Mouse (Mus musculus) hindbrain, embryonic 13.5 days (tissue): Measurements from ENCODE around the gene Atp6v0e2. TPM values are rescaled to one million over a fixed set of nuclear protein-coding genes. Genes with fewer than 3 reads are reported as not detected.

Source experiments
- ATAC-seq: fragments of 200-750 bp; cut with Nextera tagmentation; 2 replicates; pipeline ENCODE4 v1.8.0; 2017; ENCODE audit warnings: moderate TSS enrichment; ENCODE audit not compliant: low FRiP score
- H3K27ac ChIP-seq: fragments of 300-500 bp; sonication (generic); 2 replicates; pipeline ENCODE4 v1.5.1; 2015; ENCODE audit warnings: inconsistent platforms, mild to moderate bottlenecking, moderate library complexity
- H3K27me3 ChIP-seq: fragments of 300-500 bp; sonication (generic); 2 replicates; pipeline ENCODE4 v1.6.1; 2015; ENCODE audit warnings: mild to moderate bottlenecking, inconsistent platforms
- H3K36me3 ChIP-seq: fragments of 300-500 bp; sonication (generic); 2 replicates; pipeline ENCODE4 v1.6.1; 2015; ENCODE audit warnings: mild to moderate bottlenecking, inconsistent platforms
- H3K4me1 ChIP-seq: fragments of 300-500 bp; sonication (generic); replicated peaks from 2 replicates; pipeline ENCODE4 v1.6.1; 2015; ENCODE audit warnings: inconsistent platforms
- H3K4me2 ChIP-seq: fragments of 300-500 bp; sonication (generic); 2 replicates; pipeline ENCODE4 v1.6.1; 2015; ENCODE audit warnings: inconsistent platforms, mild to moderate bottlenecking, moderate library complexity
- H3K4me3 ChIP-seq: fragments of 300-500 bp; sonication (generic); 2 replicates; pipeline ENCODE4 v1.5.1; 2015; ENCODE audit warnings: mild to moderate bottlenecking, inconsistent platforms
- H3K9ac ChIP-seq: fragments of 300-500 bp; sonication (generic); 2 replicates; pipeline ENCODE4 v1.6.1; 2015; ENCODE audit warnings: mild to moderate bottlenecking, inconsistent platforms
- H3K9me3 ChIP-seq: fragments of 300-500 bp; sonication (generic); 2 replicates; pipeline ENCODE4 v1.6.1; 2016; ENCODE audit warnings: inconsistent platforms
- WGBS: fragments of 180-500 bp; shearing (Covaris S2); methylation state at CpG from one replicate; pipeline ENCODE4 v1.1.7; 2015; 5-methylcytosine and 5-hydroxymethylcytosine counted together
- polyA plus RNA-seq: library from polyadenylated mRNA; unstranded; fragments of >200 nt; fragmentation: Nextera tagmentation; extraction: Ambion mirVana; gene quantifications from 2 replicates; pipeline ENCODE4 v1.2.1, GENCODE M21; 2015

Atp6v0e2 gene
- polyA plus RNA-seq, 1 experiment from 2014 or later, result 184 TPM

GRCm38 (mm10) chr6:48566312-48566711 is 28.9 kb downstream of the Atp6v0e2 start:
- no peak overlapping the region for H3K27ac ChIP-seq
- H3K27me3 ChIP-seq, result no peaks in the 10 kb centered on the region
- H3K9ac ChIP-seq, result no peak overlapping the region
- H3K4me3 ChIP-seq, result no peak overlapping the region
- H3K4me2 ChIP-seq, result no peak overlapping the region
- ATAC-seq, result no peak
- WGBS, result 60% methylated on average over 5 of the region's 5 CpGs
- no peaks in the 10 kb centered on the region for H3K9me3 ChIP-seq
- peaks cover 20% of the 10 kb centered on the region; the same call in 1 of the 2 replicates for H3K4me1 ChIP-seq
- peaks cover 65% of the 10 kb centered on the region for H3K36me3 ChIP-seq

DNA sequence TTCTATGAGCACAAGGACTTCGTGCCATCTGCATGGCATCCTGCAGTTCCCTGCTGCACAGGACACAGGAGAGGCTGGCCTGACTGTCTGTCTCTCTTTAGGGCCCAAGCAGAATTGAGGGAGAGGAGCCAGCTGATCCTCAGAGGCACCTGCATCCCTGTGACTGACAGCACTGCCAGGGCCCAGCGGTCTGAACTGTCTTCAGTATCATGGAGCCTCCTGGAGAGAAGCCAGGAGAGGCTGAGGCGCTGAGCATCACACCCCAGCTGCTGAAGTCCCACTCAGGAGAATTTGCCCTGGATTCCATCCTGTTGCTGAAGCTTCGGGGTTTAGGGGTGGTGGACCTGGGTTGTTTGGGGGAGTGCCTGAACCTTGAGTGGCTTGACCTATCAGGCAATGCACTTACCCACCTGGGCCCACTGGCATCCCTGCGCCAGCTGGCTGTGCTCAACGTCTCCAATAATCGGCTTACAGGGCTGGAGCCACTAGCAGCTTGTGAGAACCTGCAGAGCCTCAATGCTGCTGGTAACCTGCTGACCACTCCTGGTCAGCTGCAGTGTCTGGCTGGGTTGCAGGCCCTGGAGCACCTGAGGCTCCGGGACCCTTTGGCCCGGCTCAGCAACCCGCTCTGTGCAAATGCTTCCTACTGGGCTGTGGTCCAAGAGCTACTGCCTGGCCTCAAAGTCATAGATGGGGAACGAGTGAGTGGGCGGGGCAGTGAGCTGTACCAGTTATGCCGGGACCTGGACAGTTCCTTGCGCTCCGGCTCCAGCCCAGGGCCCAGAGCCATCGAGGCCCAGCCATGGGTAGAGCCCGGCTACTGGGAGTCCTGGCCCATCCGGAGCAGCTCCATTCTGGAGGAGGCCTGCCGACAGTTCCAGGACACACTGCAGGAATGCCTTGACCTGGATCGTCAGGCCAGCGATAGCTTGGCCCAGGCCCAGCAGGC is 30.9 kb downstream of the Atp6v0e2 start:
- H3K4me2 ChIP-seq, result no peak overlapping the region
- H3K9me3 ChIP-seq, result no peaks in the 10 kb centered on the region
- peaks cover 60% of the 10 kb centered on the region for H3K36me3 ChIP-seq
- H3K9ac ChIP-seq, result peak overlapping the region; percentile 8; the same call in 1 of the 2 replicates
- H3K4me1 ChIP-seq, result peaks cover 20% of the 10 kb centered on the region; the same call in 1 of the 2 replicates
- H3K27me3 ChIP-seq, result no peaks in the 10 kb centered on the region
- 84% methylated on average over 21 of the region's 21 CpGs for WGBS
- no peak overlapping the region for H3K27ac ChIP-seq
- ATAC-seq, result 0 out of 2 replicates have a peak, but pooled peaks have one; percentile 36
- no peak overlapping the region for H3K4me3 ChIP-seq

DNA sequence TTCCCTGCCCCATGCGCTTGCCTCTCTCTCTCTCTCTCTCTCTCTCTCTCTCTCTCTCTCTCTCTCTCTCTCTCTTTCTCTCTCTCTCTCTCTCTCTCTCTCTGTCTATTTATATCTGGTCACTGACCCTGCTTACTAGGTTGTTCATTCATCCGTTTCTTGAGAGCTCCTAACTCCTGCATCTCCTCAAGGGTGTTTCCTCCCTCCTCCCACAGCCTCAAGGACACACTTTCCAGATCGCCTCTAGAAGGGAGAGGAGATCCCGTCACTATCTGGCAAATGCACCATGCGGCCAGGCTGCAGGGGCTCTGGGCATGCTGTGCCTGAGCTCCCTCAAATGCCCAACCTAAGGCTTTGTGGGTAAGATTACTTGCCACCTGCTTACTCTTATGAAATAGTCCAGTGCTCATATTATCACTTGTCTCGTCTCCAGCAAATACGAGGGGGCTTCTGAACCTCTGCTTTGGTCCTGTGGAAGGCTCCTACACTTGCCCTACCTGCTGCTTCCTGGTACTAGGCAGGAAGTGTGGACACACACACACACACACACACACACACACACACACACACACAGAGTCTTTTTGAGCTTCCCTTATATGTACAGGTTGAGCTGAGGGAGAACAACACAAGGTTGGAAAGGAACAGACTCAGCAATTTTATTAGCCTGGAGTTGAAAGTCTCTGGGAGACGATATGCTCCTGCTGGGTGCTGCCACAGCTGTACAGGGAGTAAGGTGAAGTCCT is 31.8 kb downstream of the Atp6v0e2 start:
- Histone ChIP-seq H3K9me3 (no peaks in the 10 kb centered on the region), H3K4me2 (no peak overlapping the region), H3K4me1 (peaks cover 20% of the 10 kb centered on the region; the same call in 1 of the 2 replicates), H3K27me3 (no peaks in the 10 kb centered on the region), H3K4me3 (no peak overlapping the region), H3K9ac (no peak overlapping the region), H3K27ac (no peak overlapping the region), H3K36me3 (peaks cover 51% of the 10 kb centered on the region)
- 84% methylated on average over 8 of the region's 8 CpGs for WGBS
- no peak for ATAC-seq

- ATAC-seq, result no peak
- no peak overlapping the region for H3K4me2 ChIP-seq
- H3K27me3 ChIP-seq, result no peaks in the 10 kb centered on the region
- 90% methylated on average over 5 of the region's 5 CpGs for WGBS
- peaks cover 26% of the 10 kb centered on the region for H3K36me3 ChIP-seq
- H3K27ac ChIP-seq, result no peak overlapping the region
- H3K4me1 ChIP-seq, result peaks cover 10% of the 10 kb centered on the region; the same call in 1 of the 2 replicates
- H3K9ac ChIP-seq, result no peak overlapping the region
- H3K9me3 ChIP-seq, result no peaks in the 10 kb centered on the region
- H3K4me3 ChIP-seq, result no peak overlapping the region
These were observed 34.6 kb downstream of the Atp6v0e2 start for GRCm38 (mm10) chr6:48572014-48572413.

DNA sequence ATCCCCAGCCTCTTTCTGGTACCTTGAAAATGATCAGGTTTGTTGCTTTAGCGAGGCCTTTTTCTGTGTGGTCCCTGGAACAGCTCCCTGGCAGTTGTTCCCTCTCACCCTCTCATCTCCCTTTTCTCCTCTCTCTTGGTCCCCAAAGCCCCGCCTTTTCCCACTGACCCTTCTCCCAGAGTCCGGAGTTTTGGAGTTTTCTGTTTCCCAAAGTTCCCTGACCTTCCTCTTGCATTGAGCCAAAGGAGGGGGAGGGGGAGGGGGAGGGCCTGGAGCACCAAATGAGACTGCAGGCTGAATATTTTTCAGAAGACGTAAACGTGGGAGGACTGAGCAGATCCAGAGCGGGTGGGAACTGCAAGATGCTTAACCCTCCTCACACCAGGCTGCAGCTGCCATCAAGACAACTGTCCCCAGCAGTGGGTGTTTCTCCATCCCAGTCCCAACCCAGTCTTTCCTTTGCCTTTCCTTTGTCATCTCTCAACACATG is 35.2 kb downstream of the Atp6v0e2 start, which contains the start of gene Rarres2:
TSS of gene Rarres2 (minus strand) at position 218 of the 490 bp plus-strand sequence.
- Histone ChIP-seq H3K27ac (no peak within 1 kb of the TSS), H3K36me3 (peaks cover 26% of the 10 kb centered on the region), H3K9me3 (no peaks in the 10 kb centered on the region), H3K9ac (no peak within 1 kb of the TSS), H3K27me3 (no peaks in the 10 kb centered on the region), H3K4me1 (peaks cover 10% of the 10 kb centered on the region; the same call in 1 of the 2 replicates), H3K4me2 (no peak within 1 kb of the TSS), H3K4me3 (no peak within 1 kb of the TSS)
- 30% methylated on average over 6 of the region's 6 CpGs for WGBS
- no peak for ATAC-seq

GRCm38 (mm10) chr6:48573280-48573679 is 35.9 kb downstream of the Atp6v0e2 start:
- ATAC-seq, result no peak
- Histone ChIP-seq H3K4me2 (no peak overlapping the region), H3K27me3 (no peaks in the 10 kb centered on the region), H3K4me3 (no peak overlapping the region), H3K9me3 (no peaks in the 10 kb centered on the region), H3K27ac (no peak overlapping the region), H3K36me3 (peaks cover 21% of the 10 kb centered on the region), H3K4me1 (0 out of 2 replicates have a peak, but pooled peaks cover 5% of the 10 kb centered on the region), H3K9ac (no peak overlapping the region)
- 74% methylated on average over 10 of the region's 10 CpGs for WGBS

DNA sequence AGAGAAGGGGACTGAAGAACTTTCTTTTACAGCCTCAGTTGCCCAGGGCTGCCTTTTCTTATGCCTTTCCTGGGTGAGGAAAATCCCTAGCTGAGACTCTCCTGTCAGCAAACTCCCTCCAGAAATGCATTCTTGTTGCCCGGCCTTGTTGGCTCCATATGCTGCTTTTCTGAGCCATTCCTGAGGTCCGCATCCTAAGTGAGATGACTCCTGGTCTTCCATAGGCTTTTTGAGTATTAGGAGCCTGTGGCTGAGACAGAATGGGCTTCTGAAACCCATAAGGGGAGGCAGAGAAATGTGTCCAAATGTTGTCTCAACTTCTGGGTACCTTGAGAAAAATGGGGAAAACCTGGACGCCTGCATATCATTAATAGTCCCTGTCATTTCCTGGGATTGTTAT is 36.6 kb downstream of the Atp6v0e2 start:
- no peak overlapping the region for H3K27ac ChIP-seq
- H3K9ac ChIP-seq, result no peak overlapping the region
- no peaks in the 10 kb centered on the region for H3K9me3 ChIP-seq
- peaks cover 14% of the 10 kb centered on the region for H3K36me3 ChIP-seq
- no peak overlapping the region for H3K4me2 ChIP-seq
- H3K27me3 ChIP-seq, result no peaks in the 10 kb centered on the region
- ATAC-seq, result no peak
- H3K4me3 ChIP-seq, result no peak overlapping the region
- H3K4me1 ChIP-seq, result no peaks in the 10 kb centered on the region
- WGBS, result 70% methylated on average over 3 of the region's 3 CpGs

DNA sequence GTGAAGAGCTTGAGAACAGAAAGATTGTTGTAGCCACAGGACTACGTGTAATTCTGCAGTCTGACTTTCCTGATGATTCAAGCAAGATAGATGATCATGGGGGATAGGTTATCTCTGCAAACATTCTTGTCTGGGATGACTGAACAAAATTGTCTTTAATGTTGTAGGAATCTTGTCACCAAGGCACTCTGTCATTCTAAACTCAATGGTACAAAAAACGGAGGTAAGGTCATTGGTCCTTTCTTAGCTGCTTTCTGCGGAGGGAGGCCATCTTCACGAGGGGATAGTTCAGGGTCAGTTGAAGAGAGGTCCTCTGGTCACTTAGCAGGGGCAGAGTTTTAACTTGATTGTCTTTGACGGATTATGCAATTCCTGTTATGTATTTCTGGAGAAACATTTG is 41.3 kb downstream of the Atp6v0e2 start:
- Histone ChIP-seq H3K4me3 (no peak overlapping the region), H3K9me3 (no peaks in the 10 kb centered on the region), H3K36me3 (no peaks in the 10 kb centered on the region), H3K9ac (no peak overlapping the region), H3K27ac (no peak overlapping the region), H3K27me3 (no peaks in the 10 kb centered on the region), H3K4me1 (no peaks in the 10 kb centered on the region), H3K4me2 (no peak overlapping the region)
- no peak for ATAC-seq
- WGBS, result 66% methylated on average over 5 of the region's 5 CpGs

- Histone ChIP-seq H3K4me3 (no peak overlapping the region), H3K27ac (no peak overlapping the region), H3K9ac (no peak overlapping the region), H3K27me3 (no peaks in the 10 kb centered on the region), H3K9me3 (no peaks in the 10 kb centered on the region), H3K36me3 (no peaks in the 10 kb centered on the region), H3K4me1 (no peaks in the 10 kb centered on the region), H3K4me2 (no peak overlapping the region)
- ATAC-seq, result no peak
- WGBS, result 46% methylated on average over 5 of the region's 5 CpGs
These were observed 41.8 kb downstream of the Atp6v0e2 start for GRCm38 (mm10) chr6:48579215-48579648.

GRCm38 (mm10) chr6:48581257-48581656 is 43.8 kb downstream of the Atp6v0e2 start:
- H3K4me1 ChIP-seq, result no peaks in the 10 kb centered on the region
- no peaks in the 10 kb centered on the region for H3K9me3 ChIP-seq
- no peak overlapping the region for H3K27ac ChIP-seq
- no peaks in the 10 kb centered on the region for H3K27me3 ChIP-seq
- H3K4me3 ChIP-seq, result no peak overlapping the region
- H3K4me2 ChIP-seq, result no peak overlapping the region
- no peak for ATAC-seq
- no peak overlapping the region; the same call in 1 of the 2 replicates for H3K9ac ChIP-seq
- H3K36me3 ChIP-seq, result no peaks in the 10 kb centered on the region
- WGBS, result 29% methylated on average over 3 of the region's 3 CpGs

GRCm38 (mm10) chr6:48582037-48582436 is 44.6 kb downstream of the Atp6v0e2 start:
- ATAC-seq, result peak; percentile 52

GRCm38 (mm10) chr6:48589194-48589750 is 51.9 kb downstream of the Atp6v0e2 start, which contains the start of gene Gm45021:
Gene Gm45021, plus strand, starts transcription at chr6:48589610.
- no peaks in the 10 kb centered on the region for H3K27me3 ChIP-seq
- peaks cover 7% of the 10 kb centered on the region for H3K4me1 ChIP-seq
- no peak within 1 kb of the TSS for H3K9ac ChIP-seq
- no peak within 1 kb of the TSS for H3K4me2 ChIP-seq
- no peak within 1 kb of the TSS for H3K4me3 ChIP-seq
- 72% methylated on average over 6 of the region's 6 CpGs for WGBS
- H3K9me3 ChIP-seq, result no peaks in the 10 kb centered on the region
- ATAC-seq, result no peak
- H3K27ac ChIP-seq, result no peak within 1 kb of the TSS
- H3K36me3 ChIP-seq, result no peaks in the 10 kb centered on the region

More at GRCm38 (mm10) chr6:48582037-48582436, 44.6 kb downstream of the Atp6v0e2 start:
- Histone ChIP-seq H3K4me1 (no peaks in the 10 kb centered on the region), H3K27ac (no peak overlapping the region), H3K4me3 (no peak overlapping the region), H3K9ac (no peak overlapping the region), H3K9me3 (no peaks in the 10 kb centered on the region), H3K36me3 (no peaks in the 10 kb centered on the region), H3K4me2 (no peak overlapping the region), H3K27me3 (no peaks in the 10 kb centered on the region)
- 74% methylated on average over 3 of the region's 3 CpGs for WGBS
